8 mouse cellular contexts compared by ENCODE assay signal in genomic region chr12:85532613-85533460, GRCm38 (mm10). TPM values are rescaled to one million over a fixed set of nuclear protein-coding genes. Genes with fewer than 3 reads are reported as not detected.
DNase-seq lines count a peak whose midpoint lies in the region; ATAC-seq and TF ChIP-seq lines count a peak whose summit lies in the region.

No protein-coding gene starts in this region.

- H3K36me3 ChIP-seq in heart, embryonic 13.5 days, result no peaks in the 10 kb centered on the region
- no peaks in the 10 kb centered on the region for H3K36me3 ChIP-seq in small intestine, adult 2 months (ENCODE audit: control insufficient read depth, insufficient read depth, low read length)

- no peak for TF ChIP-seq POLR2A in small intestine, adult 2 months (IDR thresholded peaks at IDR 0.05; ENCODE audit: low read depth, low read length)

- WGBS in heart, embryonic 13.5 days, result 42% methylated on average over 14 of the region's 14 CpGs
- WGBS in small intestine, adult 2 months, result 50% methylated on average over 14 of the region's 14 CpGs

- H3K9me3 ChIP-seq in heart, embryonic 13.5 days, result no peaks in the 10 kb centered on the region

- intact Hi-C loops in left cerebral cortex, postnatal 14 days (cut with DNase I), result no loop called here
- intact Hi-C loops in left cerebral cortex, postnatal 4 days (cut with DNase I), result no loop called here

- H3K4me2 ChIP-seq in heart, embryonic 13.5 days, result no peak overlapping the region

- ATAC-seq in heart, embryonic 13.5 days (ENCODE audit: extremely low read depth, insufficient number of reproducible peaks, low FRiP score, low TSS enrichment), result no peak
- no peak for ATAC-seq in erythroid progenitor cell, adult 5-6 weeks (replicated peaks; ENCODE audit: low FRiP score, poor library complexity, severe bottlenecking)

- 0 out of 2 replicates have a peak, but pooled peaks cover 4% of the 10 kb centered on the region for H3K27me3 ChIP-seq in heart, embryonic 13.5 days (replicated peaks)
- no peaks in the 10 kb centered on the region for H3K27me3 ChIP-seq in small intestine, adult 2 months (ENCODE audit: control insufficient read depth, insufficient read depth, low read length)

- H3K4me3 ChIP-seq in heart, embryonic 13.5 days, result no peak overlapping the region
- no peak overlapping the region for H3K4me3 ChIP-seq in small intestine, adult 2 months (ENCODE audit: low read depth, low read length)

- TF ChIP-seq CTCF in small intestine, adult 2 months (IDR thresholded peaks at IDR 0.05; ENCODE audit: extremely low read depth, insufficient read length, insufficient replicate concordance, low read depth, low read length), result no peak

- peak overlapping the region; percentile 43 for H3K27ac ChIP-seq in heart, embryonic 13.5 days (replicated peaks)
- H3K27ac ChIP-seq in small intestine, adult 2 months (ENCODE audit: insufficient read depth, low read depth, low read length), result peak overlapping the region; percentile 69

- H3K4me1 ChIP-seq in heart, embryonic 13.5 days, result peaks cover 16% of the 10 kb centered on the region
- no peaks in the 10 kb centered on the region for H3K4me1 ChIP-seq in small intestine, adult 2 months (ENCODE audit: control insufficient read depth, insufficient read depth, insufficient read length, low read length)

- no peak overlapping the region for H3K9ac ChIP-seq in heart, embryonic 13.5 days

- DNase-seq in left cerebral cortex, postnatal 14 days (ENCODE audit: low spot score in 2 of 2), result peak; percentile 47 to 82
- DNase-seq in left cerebral cortex, adult 18-20 months (ENCODE audit: low spot score in 2 of 2), result no peak
- DNase-seq in adrenal gland, postnatal 10 days, result peak; percentile 65
- peak; percentile 61 for DNase-seq in left cerebral cortex, postnatal 4 days
- DNase-seq in T-cell, adult 2 months (ENCODE audit: low spot score), result no peak

RNA-seq across cellular contexts. Expression of gene Fos, which starts 59.1 kb away (rescaled TPM):
- total RNA-seq in left cerebral cortex, postnatal 14 days (2021), result 10 to 100 TPM; 31.1 to 40.8 TPM
- 10 to 100 TPM; 65.4 to 77.2 TPM for total RNA-seq in left cerebral cortex, adult 18-20 months (2021)
- 10 to 100 TPM in 1 of 2 experiments, 1 to 10 TPM in 1; 5.8 to 25.4 TPM for total RNA-seq in adrenal gland, postnatal 10 days (2021)
- polyA plus RNA-seq in heart, embryonic 13.5 days (2015; fragmentation: Nextera tagmentation; extraction: Ambion mirVana), result 5.1 and 5.4 TPM in 2 replicates
- total RNA-seq in left cerebral cortex, postnatal 4 days (2021), result 1 to 10 TPM; 6.3 to 8.1 TPM
- 103 and 283 TPM in 2 replicates for polyA plus RNA-seq in small intestine, adult 2 months (2012; rRNA removed)
- 25.2 and 32.7 TPM in 2 replicates for total RNA-seq in erythroid progenitor cell, adult 5-6 weeks (2015; ENCODE audit: low replicate concordance)
- total RNA-seq in erythroid progenitor cell, adult 5-6 weeks (2017; ENCODE audit: low replicate concordance), result 14.2 and 21.3 TPM in 2 replicates

Comparison
In these comparisons a context has a peak if more than half of its experiments do, and no peak if none do; other contexts are left out.
1. DNase-seq: peak in left cerebral cortex, postnatal 14 days (2 of 2), adrenal gland, postnatal 10 days (single experiment) and left cerebral cortex, postnatal 4 days (single experiment); none in left cerebral cortex, adult 18-20 months (0 of 2) and T-cell, adult 2 months (single experiment).